Mouse (Mus musculus) liver, embryonic 12.5 days (tissue): ENCODE measurements around the gene Csad. TPM values are rescaled to one million over a fixed set of nuclear protein-coding genes. Genes with fewer than 3 reads are reported as not detected.
"Not testable (repeated sequence)": the region's sequence is repeated elsewhere in the genome, so short reads cannot be mapped to it uniquely, and the experiment has no call there.

Source experiments
- ATAC-seq: fragments of 200-750 bp; cut with Nextera tagmentation; 2 replicates; pipeline ENCODE4 v1.8.0; 2017; ENCODE audit warnings: moderate number of reproducible peaks, mild to moderate bottlenecking, moderate library complexity
- H3K27ac ChIP-seq: fragments of 300-500 bp; sonication (generic); 2 replicates; pipeline ENCODE4 v1.5.1; 2016; ENCODE audit warnings: mild to moderate bottlenecking
- H3K27me3 ChIP-seq: fragments of 300-500 bp; sonication (generic); replicated peaks from 2 replicates; pipeline ENCODE4 v1.6.1; 2016; ENCODE audit warnings: mild to moderate bottlenecking, moderate library complexity
- H3K36me3 ChIP-seq: fragments of 300-500 bp; sonication (generic); 2 replicates; pipeline ENCODE4 v1.6.1; 2016; ENCODE audit warnings: mild to moderate bottlenecking, moderate library complexity
- H3K4me1 ChIP-seq: fragments of 300-500 bp; sonication (generic); 2 replicates; pipeline ENCODE4 v1.6.1; 2016
- H3K4me2 ChIP-seq: fragments of 300-500 bp; sonication (generic); 2 replicates; pipeline ENCODE4 v1.6.1; 2016; ENCODE audit warnings: mild to moderate bottlenecking, moderate library complexity
- H3K4me3 ChIP-seq: fragments of 300-500 bp; sonication (generic); 2 replicates; pipeline ENCODE4 v1.5.1; 2016; ENCODE audit warnings: mild to moderate bottlenecking, moderate library complexity
- H3K9ac ChIP-seq: fragments of 300-500 bp; sonication (generic); 2 replicates; pipeline ENCODE4 v1.6.1; 2016; ENCODE audit warnings: mild to moderate bottlenecking, moderate library complexity
- H3K9me3 ChIP-seq: fragments of 300-500 bp; sonication (generic); replicated peaks from 2 replicates; pipeline ENCODE4 v1.6.1; 2016; ENCODE audit warnings: mild to moderate bottlenecking, moderate library complexity
- WGBS: fragments of 180-500 bp; shearing (Covaris S2); methylation state at CpG from one replicate; pipeline ENCODE4 v1.1.7; 2016; ENCODE audit not compliant: insufficient replicate concordance; 5-methylcytosine and 5-hydroxymethylcytosine counted together
- polyA plus RNA-seq: library from polyadenylated mRNA; unstranded; fragments of >200 nt; fragmentation: Nextera tagmentation; extraction: Ambion mirVana; gene quantifications from 2 replicates; pipeline ENCODE4 v1.2.1, GENCODE M21; 2016

The Csad gene
- polyA plus RNA-seq, 1 experiment from 2014 or later = 21.9 TPM

DNA sequence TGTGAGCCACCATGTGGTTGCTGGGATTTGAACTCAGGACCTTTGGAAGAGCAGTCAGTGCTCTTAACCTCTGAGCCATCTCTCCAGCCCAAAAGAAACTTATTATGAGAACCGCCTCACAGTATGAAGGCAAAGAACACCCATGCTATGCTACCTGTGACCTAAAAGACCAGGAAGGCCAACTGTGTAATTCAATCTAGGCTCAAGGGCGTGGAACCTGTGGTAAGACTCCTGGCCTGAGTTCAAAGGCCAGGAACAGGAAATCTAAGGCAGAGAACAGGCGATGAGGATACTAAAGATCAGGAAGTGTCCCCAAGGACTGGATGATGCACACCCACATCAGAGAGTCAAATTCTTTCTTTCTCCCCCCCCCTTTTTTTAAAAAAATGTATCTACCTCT lies 30.9 kb downstream of the Csad start:
- no peak overlapping the region for H3K4me3 ChIP-seq
- H3K27me3 ChIP-seq = no peaks in the 10 kb centered on the region
- H3K4me1 ChIP-seq = peaks cover 14% of the 10 kb centered on the region; the same call in 1 of the 2 replicates
- H3K9ac ChIP-seq = no peak overlapping the region
- H3K36me3 ChIP-seq = no peaks in the 10 kb centered on the region
- 60% methylated on average over 3 of the region's 3 CpGs for WGBS
- ATAC-seq = no peak
- no peak overlapping the region for H3K4me2 ChIP-seq
- no peaks in the 10 kb centered on the region for H3K9me3 ChIP-seq
- no peak overlapping the region for H3K27ac ChIP-seq

DNA sequence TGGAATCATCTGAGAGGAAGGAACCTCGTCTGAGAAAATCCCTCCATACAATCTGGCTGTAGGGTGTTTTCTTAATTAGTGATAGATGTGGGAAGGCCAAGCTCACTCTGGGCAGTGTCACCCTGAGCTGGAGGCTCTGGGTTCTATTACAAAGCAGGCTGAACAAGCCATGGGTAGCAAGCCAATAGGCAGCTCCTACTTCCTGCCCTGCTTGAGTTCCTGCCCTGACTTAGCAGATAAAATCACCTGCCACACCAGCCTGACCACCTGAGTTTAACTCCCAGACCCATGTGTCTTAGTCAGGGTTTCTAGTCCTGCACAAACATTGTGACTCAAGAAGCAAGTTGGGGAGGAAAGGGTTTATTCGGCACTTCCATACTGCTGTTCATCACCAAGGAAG lies 35.5 kb downstream of the Csad start:
- 61% methylated on average over 2 of the region's 2 CpGs for WGBS
- Histone ChIP-seq H3K9me3 (no peaks in the 10 kb centered on the region), H3K36me3 (no peaks in the 10 kb centered on the region), H3K4me3 (no peak overlapping the region), H3K27ac (no peak overlapping the region), H3K9ac (no peak overlapping the region), H3K4me2 (no peak overlapping the region), H3K4me1 (no peaks in the 10 kb centered on the region), H3K27me3 (no peaks in the 10 kb centered on the region)
- no peak for ATAC-seq

DNA sequence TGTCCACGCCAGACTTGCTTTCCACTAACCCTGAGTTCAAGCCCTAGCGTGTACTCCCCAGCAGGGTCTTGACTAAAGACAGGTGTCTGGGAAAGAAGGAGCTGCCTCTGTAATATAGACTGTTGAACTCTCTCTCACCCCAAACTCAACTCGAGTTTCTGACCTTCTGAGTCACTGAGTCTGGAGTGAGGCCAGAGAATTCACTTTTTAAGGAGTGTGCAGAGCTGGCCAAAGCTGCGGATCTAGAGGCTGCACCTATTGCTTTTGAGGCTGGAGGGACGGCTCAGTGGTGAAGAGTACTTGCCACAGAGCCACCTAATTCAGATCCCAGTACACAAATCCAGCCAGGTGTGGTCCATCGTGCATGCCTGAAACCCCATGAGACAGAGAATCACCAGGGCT lies 36.9 kb downstream of the Csad start:
- Histone ChIP-seq H3K27me3 (no peaks in the 10 kb centered on the region), H3K4me3 (no peak overlapping the region), H3K27ac (no peak overlapping the region), H3K4me1 (no peaks in the 10 kb centered on the region), H3K9ac (no peak overlapping the region), H3K36me3 (peaks cover 4% of the 10 kb centered on the region), H3K4me2 (no peak overlapping the region), H3K9me3 (no peaks in the 10 kb centered on the region)
- no peak for ATAC-seq
- 60% methylated on average over 6 of the region's 6 CpGs for WGBS

DNA sequence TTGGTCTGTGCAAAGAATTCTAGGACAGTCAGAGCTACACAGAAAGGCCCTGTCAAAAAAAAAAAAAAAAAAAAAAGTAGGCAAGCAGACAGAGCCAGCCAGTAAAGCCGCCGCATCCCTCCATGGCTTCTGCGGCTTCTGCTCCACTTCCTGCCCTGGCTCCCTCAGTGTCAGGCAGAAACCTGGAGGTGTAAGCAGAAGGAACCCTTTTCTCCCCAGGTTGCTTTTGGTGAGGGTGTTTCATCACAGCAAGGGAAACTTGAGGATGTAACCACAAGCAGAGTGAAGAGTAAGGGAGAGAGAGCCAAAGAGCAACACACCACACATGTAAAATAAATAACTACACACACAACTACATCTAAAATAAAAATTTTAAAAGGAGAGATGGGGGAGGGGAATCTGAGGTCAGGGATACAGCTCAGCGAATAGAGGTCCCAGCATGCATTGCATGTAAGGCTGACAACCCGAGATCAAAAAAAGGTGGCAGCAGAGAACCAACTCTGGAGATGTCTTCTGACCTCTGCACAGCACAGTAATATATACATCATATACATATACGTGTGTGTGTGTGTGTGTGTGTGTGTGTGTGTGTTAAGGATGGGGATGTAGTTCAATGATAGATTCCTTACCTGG lies 38.9 kb downstream of the Csad start:
- WGBS = 15% methylated on average over 6 of the region's 6 CpGs
- no peak overlapping the region for H3K9ac ChIP-seq
- ATAC-seq = no peak

DNA sequence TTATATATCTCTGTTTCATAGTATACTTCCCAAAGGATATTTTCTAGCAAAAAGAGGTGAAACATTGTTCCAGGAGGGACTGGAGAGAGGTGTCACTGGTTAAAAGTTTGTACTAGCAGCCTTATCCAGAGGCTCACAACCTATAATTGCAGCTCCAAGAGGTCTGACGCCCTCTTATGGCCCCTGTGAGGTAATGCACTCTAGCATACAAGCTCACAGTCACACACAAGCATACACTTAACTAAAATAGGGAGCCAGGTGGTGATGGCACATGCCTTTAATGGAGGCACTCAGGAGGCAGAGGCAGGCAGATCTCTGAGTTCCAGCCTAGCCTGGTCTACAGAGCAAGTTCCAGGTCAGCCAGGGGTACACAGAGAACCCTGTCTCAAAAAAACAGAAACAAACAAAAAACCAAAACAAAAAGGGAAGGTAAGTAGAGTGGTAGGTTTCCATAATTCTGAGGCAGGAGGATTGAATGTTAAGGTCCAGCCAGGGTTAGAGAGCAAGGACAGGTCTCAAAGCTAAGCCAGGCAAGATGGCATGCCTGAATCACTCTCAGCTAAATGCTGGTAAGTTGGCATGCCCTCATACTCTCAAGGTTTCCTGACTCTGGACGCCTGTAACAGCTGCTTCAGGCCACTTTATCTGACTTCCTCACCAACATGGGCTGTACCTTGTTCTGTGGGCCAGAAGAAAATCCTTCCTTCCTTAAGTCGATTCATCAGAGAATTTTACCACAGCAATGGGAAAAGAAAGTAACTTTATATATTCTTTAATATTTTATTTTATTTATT lies 40.4 kb downstream of the Csad start:
- peaks cover 24% of the 10 kb centered on the region for H3K36me3 ChIP-seq

More for the DNA sequence above, 38.9 kb downstream of the Csad start:
- Histone ChIP-seq H3K27ac (no peak overlapping the region), H3K4me3 (no peak overlapping the region), H3K4me2 (no peak overlapping the region), H3K36me3 (peaks cover 17% of the 10 kb centered on the region), H3K9me3 (no peaks in the 10 kb centered on the region), H3K4me1 (no peaks in the 10 kb centered on the region), H3K27me3 (no peaks in the 10 kb centered on the region)

DNA sequence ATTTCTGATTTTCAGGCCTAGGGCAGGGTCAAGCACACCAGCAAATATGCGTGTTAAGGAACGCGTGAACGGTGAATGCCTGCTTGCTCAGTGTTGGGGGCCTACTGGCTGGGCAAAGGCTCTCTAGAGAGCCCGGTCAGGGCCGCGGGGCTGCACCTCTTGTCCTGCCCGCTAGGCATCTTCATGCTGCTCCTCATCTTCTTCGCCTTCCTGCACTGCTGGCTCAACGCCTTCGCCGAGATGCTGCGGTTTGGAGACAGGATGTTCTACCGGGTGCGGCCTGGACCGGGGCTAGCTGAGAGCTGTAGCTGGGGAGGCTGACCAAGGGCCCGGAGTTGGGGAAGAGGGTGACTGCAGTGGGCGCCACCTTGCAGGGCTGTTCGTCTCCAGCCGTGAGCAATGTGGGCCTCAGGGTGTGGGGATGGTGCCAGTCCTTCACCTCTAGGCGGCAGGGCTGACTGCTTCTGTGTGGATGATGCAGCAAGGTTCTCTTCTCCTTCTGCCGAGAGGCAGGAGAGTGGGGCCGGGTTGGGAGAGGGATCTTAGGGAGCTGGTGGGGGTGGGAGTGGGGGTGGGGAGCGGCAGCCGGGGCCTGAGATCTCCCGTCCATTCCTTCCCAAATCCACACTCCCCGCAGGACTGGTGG lies 44.0 kb downstream of the Csad start:
- no peak overlapping the region for H3K4me2 ChIP-seq
- H3K27me3 ChIP-seq = no peaks in the 10 kb centered on the region
- no peak overlapping the region for H3K27ac ChIP-seq
- H3K9me3 ChIP-seq = no peaks in the 10 kb centered on the region
- peaks cover 52% of the 10 kb centered on the region for H3K36me3 ChIP-seq
- H3K4me3 ChIP-seq = no peak overlapping the region
- H3K9ac ChIP-seq = no peak overlapping the region
- H3K4me1 ChIP-seq = peaks cover 3% of the 10 kb centered on the region; the same call in 1 of the 2 replicates
- no peak for ATAC-seq
- 58% methylated on average over 26 of the region's 27 CpGs for WGBS

More for the DNA sequence above, 40.4 kb downstream of the Csad start:
- WGBS = 18% methylated on average over 3 of the region's 3 CpGs
- Histone ChIP-seq H3K9me3 (no peaks in the 10 kb centered on the region), H3K27ac (no peak overlapping the region), H3K9ac (no peak overlapping the region), H3K4me1 (no peaks in the 10 kb centered on the region), H3K27me3 (no peaks in the 10 kb centered on the region), H3K4me2 (no peak overlapping the region), H3K4me3 (no peak overlapping the region)
- no peak for ATAC-seq

DNA sequence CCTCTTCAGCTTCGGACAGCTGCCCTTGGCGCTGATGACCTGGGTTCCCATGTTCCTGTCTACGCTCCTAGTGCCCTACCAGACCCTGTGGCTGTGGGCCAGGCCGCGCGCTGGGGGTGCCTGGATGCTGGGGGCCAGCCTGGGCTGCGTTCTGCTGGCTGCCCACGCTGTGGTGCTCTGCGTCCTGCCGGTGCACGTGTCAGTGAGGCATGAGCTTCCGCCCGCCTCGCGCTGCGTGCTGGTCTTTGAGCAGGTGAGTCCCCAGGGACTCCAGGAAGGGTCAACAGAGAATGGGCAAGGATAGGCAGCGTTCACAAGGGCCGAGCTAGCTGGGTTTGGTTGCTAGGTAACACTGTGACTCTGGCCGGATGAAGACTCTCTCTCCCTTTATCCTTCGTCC lies 47.7 kb downstream of the Csad start:
- H3K36me3 ChIP-seq = peaks cover 70% of the 10 kb centered on the region
- H3K4me2 ChIP-seq = no peak overlapping the region
- 61% methylated on average over 20 of the region's 20 CpGs for WGBS
- no peak overlapping the region for H3K9ac ChIP-seq
- no peak overlapping the region for H3K27ac ChIP-seq
- 0 out of 2 replicates have a peak, but pooled peaks cover 4% of the 10 kb centered on the region for H3K9me3 ChIP-seq
- H3K4me1 ChIP-seq = peaks cover 9% of the 10 kb centered on the region; the same call in 1 of the 2 replicates
- no peak overlapping the region for H3K4me3 ChIP-seq
- ATAC-seq = no peak
- no peaks in the 10 kb centered on the region for H3K27me3 ChIP-seq

DNA sequence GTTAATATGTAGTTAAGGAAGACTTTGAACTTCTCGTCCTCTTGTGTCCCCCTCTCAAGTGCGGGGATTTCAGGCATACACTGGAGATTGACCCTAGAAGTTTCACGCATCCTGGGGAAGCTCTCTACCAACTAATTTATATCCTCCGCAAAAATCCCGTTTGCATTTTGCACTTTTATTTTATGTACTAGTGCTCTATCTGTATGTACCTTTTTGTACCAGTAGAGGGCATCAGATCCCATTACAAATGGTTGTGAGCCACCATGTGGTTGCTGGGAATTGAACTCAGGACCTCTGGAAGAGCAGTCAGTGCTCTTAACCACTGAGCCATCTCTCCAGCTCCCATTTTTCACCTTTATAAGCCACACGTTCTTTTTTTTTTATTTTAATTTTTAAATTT lies 49.5 kb downstream of the Csad start:
- H3K4me3 ChIP-seq, ATAC-seq, H3K9ac ChIP-seq, H3K27ac ChIP-seq, H3K4me2 ChIP-seq, H3K9me3 ChIP-seq, H3K27me3 ChIP-seq: not testable (repeated sequence)
- H3K36me3 ChIP-seq = peaks cover 55% of the 10 kb centered on the region
- 83% methylated on average over 6 of the region's 6 CpGs for WGBS
- peaks cover 26% of the 10 kb centered on the region for H3K4me1 ChIP-seq

DNA sequence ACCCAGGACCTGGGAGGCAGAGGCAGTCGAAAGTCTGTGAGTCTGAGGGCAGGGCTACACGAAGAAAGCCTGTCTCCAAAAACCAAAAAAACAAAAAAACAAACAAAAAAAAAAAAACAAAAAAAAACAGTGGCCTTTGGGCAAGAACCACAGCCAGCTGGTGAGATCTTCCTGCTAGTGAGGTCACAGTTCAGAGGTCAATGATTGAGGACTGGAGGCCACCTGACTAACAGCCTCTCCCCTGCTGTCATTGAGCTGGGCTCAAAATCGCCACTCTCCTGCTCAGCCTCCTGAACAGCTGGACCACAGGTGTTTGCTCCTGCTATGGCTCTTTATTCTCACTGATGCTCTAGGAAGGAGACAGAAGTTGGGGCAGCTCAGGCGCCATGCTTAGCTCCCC lies 51.9 kb downstream of the Csad start:
- Histone ChIP-seq H3K27ac (0 out of 2 replicates have a peak overlapping the region, but pooled peaks have one; percentile 11), H3K4me1 (peaks cover 49% of the 10 kb centered on the region), H3K9ac (no peak overlapping the region), H3K4me3 (no peak overlapping the region), H3K36me3 (peaks cover 41% of the 10 kb centered on the region), H3K4me2 (no peak overlapping the region), H3K27me3 (no peaks in the 10 kb centered on the region), H3K9me3 (0 out of 2 replicates have a peak, but pooled peaks cover 4% of the 10 kb centered on the region)
- WGBS = 50% methylated on average over 4 of the region's 4 CpGs
- no peak for ATAC-seq

DNA sequence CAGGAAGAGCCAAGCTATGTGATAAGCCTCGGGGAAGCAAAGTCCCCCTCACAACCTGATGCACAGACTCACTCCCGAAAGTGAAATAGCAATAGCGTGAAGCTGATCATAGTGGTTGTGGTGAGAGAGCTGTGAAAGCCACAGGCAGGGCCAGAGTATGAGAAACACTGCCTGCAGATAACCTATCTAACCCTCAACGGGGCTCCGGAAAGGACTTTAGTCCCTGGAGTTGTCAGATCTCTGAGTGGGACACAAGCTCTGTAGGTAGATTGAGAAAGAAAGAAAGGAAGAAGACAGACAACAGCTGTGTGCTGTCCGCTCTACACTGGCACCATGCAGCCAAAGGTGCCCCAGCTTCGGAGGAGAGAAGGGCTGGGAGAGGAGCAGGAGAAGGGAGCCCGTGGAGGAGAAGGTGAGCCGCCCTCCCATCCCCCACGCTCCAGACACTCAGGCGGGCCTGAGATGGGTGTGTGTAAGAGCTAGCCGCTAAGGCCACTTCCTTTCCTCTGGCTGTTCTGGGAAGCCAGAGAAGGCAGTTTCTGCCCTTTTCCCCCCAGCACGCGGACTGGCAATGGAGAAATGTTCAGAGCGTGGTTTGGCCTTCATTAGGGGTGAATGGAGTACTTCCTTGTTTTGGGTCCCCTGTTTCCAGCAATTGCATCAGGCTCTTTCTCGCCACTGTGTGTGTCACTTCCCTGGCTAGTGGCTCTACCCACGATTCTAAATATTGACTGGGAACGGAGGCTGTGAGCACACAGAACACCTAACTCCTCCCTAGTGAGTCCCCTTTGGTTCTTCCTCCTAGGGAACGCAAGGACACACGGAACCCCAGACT lies 54.0 kb downstream of the Csad start, which contains the start of gene Soat2:
Gene Soat2 (plus strand): TSS at position 226 of the 835 bp plus-strand sequence.
- H3K4me1 ChIP-seq = peaks cover 62% of the 10 kb centered on the region
- H3K4me2 ChIP-seq = peak within 1 kb of the TSS; percentile 78
- peaks cover 8% of the 10 kb centered on the region for H3K27me3 ChIP-seq
- H3K27ac ChIP-seq = peak within 1 kb of the TSS; percentile 90
- peak; percentile 85 for ATAC-seq
- peak within 1 kb of the TSS; percentile 54 for H3K4me3 ChIP-seq
- peak within 1 kb of the TSS; percentile 61 for H3K9ac ChIP-seq
- peaks cover 26% of the 10 kb centered on the region for H3K36me3 ChIP-seq
- WGBS = 6% methylated on average over 20 of the region's 20 CpGs
- 0 out of 2 replicates have a peak, but pooled peaks cover 4% of the 10 kb centered on the region for H3K9me3 ChIP-seq

DNA sequence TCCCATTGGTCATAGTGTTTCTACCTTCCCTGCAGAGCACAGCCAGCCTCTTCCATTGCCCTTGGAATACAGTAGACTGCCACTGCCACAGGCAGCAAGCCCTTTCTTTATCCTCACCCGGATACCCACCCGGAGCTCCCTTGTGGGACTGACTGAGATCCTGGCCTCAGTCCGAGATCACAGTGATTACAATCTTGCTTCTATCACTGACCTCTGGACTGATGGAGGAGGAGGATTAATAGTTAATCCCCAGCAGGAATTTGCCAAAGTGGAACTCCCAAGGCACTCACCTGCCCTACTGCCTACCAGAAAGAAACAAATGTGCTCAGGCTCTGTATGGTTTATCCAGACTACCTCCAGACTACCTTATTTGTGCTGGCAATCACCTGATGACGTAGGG lies 55.0 kb downstream of the Csad start:
- Histone ChIP-seq H3K27me3 (peaks cover 18% of the 10 kb centered on the region), H3K9ac (no peak overlapping the region), H3K4me3 (no peak overlapping the region), H3K36me3 (peaks cover 17% of the 10 kb centered on the region), H3K27ac (peak overlapping the region; percentile 90), H3K4me2 (peak overlapping the region; percentile 78), H3K9me3 (no peaks in the 10 kb centered on the region), H3K4me1 (peaks cover 71% of the 10 kb centered on the region)
- WGBS = 65% methylated on average over 4 of the region's 4 CpGs
- no peak for ATAC-seq
